Mouse (Mus musculus): Measurements from ENCODE around the gene Olfr519. TPM values are rescaled to one million over a fixed set of nuclear protein-coding genes. Genes with fewer than 3 reads are reported as not detected.

Gene Olfr519
- not detected in 2 replicates for polyA plus RNA-seq (2015; fragmentation: Nextera tagmentation; extraction: Ambion mirVana)

DNA sequence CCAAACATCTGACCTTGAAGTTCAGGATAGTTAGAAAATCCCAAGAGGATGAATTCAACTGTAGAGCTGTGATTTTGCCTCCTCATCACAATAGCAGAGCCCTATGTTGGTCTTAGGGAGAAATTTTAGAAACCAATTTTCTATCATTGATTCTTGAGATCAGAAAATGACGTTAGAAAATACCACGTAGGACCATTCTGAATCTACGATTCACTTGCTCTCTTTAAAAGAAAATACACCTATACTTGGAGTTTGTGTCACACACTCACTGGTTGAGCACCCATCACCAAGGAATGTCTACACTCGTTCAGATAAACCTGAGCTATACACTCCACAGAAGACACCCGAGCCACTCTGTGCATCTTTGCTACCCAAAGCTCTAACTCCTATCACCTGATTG, at the start of gene Olfr519:
Gene Olfr519, minus strand, starts transcription at position 101 of the 400 bp plus-strand sequence.
- no peak for ATAC-seq (ENCODE audit: low FRiP score, low read depth)
- Histone ChIP-seq H3K4me2 (no peak within 1 kb of the TSS), H3K27ac (replicated peaks) (no peak within 1 kb of the TSS), H3K9me3 (no peaks in the 10 kb centered on the region), H3K27me3 (no peaks in the 10 kb centered on the region), H3K4me1 (replicated peaks) (no peaks in the 10 kb centered on the region), H3K4me3 (no peak within 1 kb of the TSS), H3K9ac (no peak within 1 kb of the TSS), H3K36me3 (no peaks in the 10 kb centered on the region)
- WGBS, result 90% methylated on average over 5 of the region's 5 CpGs

DNA sequence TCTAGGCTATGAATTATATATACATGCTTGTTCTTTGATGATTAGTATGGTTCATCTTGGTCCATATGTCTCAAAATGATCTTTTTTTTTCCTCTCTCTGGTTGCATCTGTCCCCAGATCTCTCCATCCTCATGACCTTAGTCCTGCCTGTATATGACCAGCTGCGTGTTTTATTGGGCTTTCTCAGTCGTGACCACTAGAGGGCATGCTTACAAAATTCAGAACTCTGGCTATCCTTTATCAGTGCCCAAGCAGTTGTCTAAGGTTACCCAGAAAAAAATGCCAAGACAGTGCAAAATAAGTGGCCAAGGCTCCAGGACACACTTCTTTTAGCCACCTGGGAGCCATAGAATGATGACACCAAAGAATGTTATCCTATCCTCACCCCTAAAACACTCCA, 49.8 kb upstream of the Olfr519 start:
- Histone ChIP-seq H3K9ac (no peak overlapping the region), H3K4me3 (no peak overlapping the region), H3K9me3 (no peaks in the 10 kb centered on the region), H3K4me1 (replicated peaks) (no peaks in the 10 kb centered on the region), H3K36me3 (peaks cover 47% of the 10 kb centered on the region), H3K27ac (replicated peaks) (no peak overlapping the region), H3K4me2 (no peak overlapping the region), H3K27me3 (no peaks in the 10 kb centered on the region)
- ATAC-seq (ENCODE audit: low FRiP score, low read depth), result peak; percentile 70; the same call in 1 of the 2 replicates
- 2% methylated on average over 2 of the region's 2 CpGs for WGBS

DNA sequence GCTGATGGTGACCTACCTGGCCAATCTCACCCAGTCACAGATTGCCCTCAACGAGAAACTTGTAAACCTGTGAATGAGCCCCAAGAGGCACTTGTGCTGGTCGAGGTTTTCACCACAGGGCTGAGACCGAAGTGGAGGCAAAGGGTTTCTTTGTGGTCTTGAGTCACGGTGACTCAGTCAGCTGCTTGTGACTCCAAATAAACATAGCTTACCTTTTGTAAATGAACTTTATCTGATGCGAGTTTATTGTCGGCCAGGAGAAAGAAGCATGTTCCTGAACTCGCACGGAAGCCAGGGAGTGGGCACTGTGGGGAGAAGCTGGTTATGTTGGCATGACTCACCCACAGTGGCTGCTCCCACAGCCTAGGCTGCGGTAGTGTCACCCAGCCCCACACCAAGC, 47.2 kb upstream of the Olfr519 start:
- no peaks in the 10 kb centered on the region for H3K9me3 ChIP-seq
- no peaks in the 10 kb centered on the region for H3K27me3 ChIP-seq
- no peak overlapping the region for H3K4me3 ChIP-seq
- no peak overlapping the region for H3K4me2 ChIP-seq
- H3K27ac ChIP-seq (replicated peaks), result no peak overlapping the region
- H3K9ac ChIP-seq, result no peak overlapping the region
- H3K36me3 ChIP-seq, result peaks cover 68% of the 10 kb centered on the region
- WGBS, result 93% methylated on average over 9 of the region's 9 CpGs
- ATAC-seq (ENCODE audit: low FRiP score, low read depth), result no peak
- peaks cover 3% of the 10 kb centered on the region for H3K4me1 ChIP-seq (replicated peaks)

DNA sequence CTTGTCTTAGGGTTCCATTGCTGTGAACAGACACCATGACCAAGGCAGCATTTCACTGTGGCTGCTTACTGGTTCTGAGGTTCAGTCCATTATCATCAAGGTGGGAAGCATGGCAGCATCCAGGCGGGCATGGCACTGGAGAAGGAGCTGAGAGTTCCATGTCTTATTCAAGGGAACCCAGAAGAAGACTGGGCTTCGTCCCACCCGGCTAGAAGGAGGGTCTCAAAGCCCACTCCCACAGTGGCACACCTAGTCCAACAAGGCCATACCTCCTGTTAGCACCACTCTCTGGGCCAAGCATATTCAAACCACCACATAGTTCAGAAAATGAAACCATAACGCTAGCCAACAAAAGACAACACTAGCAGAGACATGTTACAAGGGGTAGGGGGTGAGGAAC, 42.4 kb upstream of the Olfr519 start:
- 97% methylated on average over 4 of the region's 4 CpGs for WGBS

DNA sequence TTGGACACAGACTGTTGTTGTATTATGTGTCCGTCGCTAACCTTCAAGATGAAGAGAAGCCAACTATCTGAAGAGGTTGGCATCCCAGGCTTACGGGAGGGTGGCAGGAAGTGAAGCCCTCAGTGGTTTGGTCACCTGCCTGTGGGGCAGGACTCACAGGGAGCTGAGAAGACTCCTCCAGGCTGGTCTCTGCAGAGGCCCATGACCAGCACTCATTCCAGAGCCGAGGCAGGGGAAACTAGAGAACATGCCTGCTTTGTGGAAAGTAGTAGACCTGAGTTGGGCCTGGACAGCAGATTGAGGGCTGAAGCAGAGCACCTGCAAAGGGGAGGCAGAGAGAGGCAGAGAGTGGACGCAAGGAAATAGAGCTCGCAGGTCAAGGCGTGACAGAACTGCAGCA, 41.2 kb upstream of the Olfr519 start:
- Histone ChIP-seq H3K27me3 (no peaks in the 10 kb centered on the region), H3K36me3 (peaks cover 38% of the 10 kb centered on the region), H3K4me1 (replicated peaks) (peaks cover 21% of the 10 kb centered on the region), H3K9ac (peak overlapping the region; percentile 91), H3K4me2 (peak overlapping the region; percentile 95), H3K4me3 (peak overlapping the region; percentile 84), H3K9me3 (no peaks in the 10 kb centered on the region), H3K27ac (replicated peaks) (no peak overlapping the region)
- WGBS, result 91% methylated on average over 7 of the region's 7 CpGs
- ATAC-seq (ENCODE audit: low FRiP score, low read depth), result no peak

More for the DNA sequence above, 42.4 kb upstream of the Olfr519 start:
- no peaks in the 10 kb centered on the region for H3K9me3 ChIP-seq
- no peak overlapping the region for H3K27ac ChIP-seq (replicated peaks)
- no peak overlapping the region for H3K4me3 ChIP-seq
- H3K9ac ChIP-seq, result no peak overlapping the region
- peaks cover 21% of the 10 kb centered on the region for H3K4me1 ChIP-seq (replicated peaks)
- ATAC-seq (ENCODE audit: low FRiP score, low read depth), result no peak
- H3K27me3 ChIP-seq, result no peaks in the 10 kb centered on the region
- H3K36me3 ChIP-seq, result peaks cover 50% of the 10 kb centered on the region
- H3K4me2 ChIP-seq, result 0 out of 2 replicates have a peak overlapping the region, but pooled peaks have one; percentile 95

DNA sequence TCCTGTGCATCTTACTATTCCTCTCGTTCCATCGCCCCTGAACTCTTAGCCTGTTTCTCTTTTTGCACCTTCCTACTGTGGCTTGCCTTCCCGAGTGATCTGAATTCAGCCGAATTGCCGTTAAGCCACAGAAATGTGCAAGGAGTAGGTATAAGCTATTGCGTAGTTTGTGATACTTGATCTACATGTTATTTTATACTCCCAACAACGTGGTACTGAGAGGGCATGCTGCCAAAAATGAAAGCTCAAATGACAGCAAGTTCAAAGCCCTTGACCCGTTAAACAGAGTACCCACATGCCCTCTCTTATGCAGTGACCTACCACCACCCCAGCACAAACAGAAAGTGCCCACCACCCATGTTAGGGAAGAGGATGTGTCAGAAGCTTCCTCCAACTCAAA, 40.6 kb upstream of the Olfr519 start:
- Histone ChIP-seq H3K4me1 (replicated peaks) (peaks cover 21% of the 10 kb centered on the region), H3K9ac (peak overlapping the region; percentile 91), H3K36me3 (peaks cover 32% of the 10 kb centered on the region), H3K4me2 (peak overlapping the region; percentile 95), H3K4me3 (peak overlapping the region; percentile 84), H3K27me3 (no peaks in the 10 kb centered on the region), H3K9me3 (no peaks in the 10 kb centered on the region), H3K27ac (replicated peaks) (peak overlapping the region; percentile 86)
- 5% methylated on average over 8 of the region's 8 CpGs for WGBS
- no peak for ATAC-seq (ENCODE audit: low FRiP score, low read depth)

DNA sequence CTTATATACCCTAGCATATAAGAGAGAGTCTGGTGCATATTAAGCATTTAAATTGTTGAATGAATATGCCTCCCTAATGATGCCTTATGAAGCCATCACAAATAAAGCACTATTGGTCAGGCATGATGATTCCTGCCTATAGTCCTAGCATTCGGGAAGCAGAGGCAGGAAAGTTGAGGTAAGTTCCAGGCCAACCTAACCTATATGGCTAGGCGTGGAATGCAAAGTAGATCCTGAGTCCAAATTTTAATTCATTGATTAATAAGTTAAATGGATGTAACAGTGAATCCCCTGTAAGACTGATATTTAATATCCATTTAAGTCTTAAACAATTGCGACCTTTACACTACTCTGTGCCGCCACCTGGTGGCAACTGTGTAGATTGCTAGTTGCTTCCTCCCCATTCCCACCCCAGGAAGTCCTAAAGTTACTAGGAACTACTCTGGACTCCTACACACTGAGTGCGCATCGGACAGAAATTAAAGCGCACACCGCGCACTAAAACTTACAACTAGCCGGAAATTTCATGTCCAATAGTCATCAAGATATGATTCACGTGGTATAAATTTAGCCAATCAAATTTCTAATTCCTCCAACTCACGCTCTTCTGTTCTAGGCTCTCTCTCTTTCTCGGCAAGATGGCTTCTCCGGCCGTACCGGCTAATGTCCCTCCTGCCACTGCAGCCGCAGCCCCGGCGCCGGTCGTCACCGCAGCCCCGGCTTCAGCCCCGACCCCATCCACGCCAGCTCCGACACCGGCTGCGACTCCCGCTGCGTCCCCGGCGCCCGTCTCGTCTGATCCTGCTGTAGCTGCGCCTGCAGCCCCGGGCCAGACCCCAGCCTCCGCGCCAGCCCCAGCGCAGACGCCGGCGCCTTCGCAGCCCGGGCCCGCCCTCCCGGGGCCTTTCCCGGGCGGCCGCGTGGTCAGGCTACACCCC, 39.8 kb upstream of the Olfr519 start, which contains the start of gene Eif3f:
Gene Eif3f, plus strand, starts transcription at position 624 of the 938 bp plus-strand sequence.
- WGBS, result 2% methylated on average over 50 of the region's 50 CpGs
- Histone ChIP-seq H3K9me3 (no peaks in the 10 kb centered on the region), H3K4me2 (peak within 1 kb of the TSS; percentile 95), H3K36me3 (peaks cover 25% of the 10 kb centered on the region), H3K9ac (peak within 1 kb of the TSS; percentile 91), H3K27me3 (no peaks in the 10 kb centered on the region), H3K27ac (replicated peaks) (peak within 1 kb of the TSS; percentile 86), H3K4me3 (peak within 1 kb of the TSS; percentile 84), H3K4me1 (replicated peaks) (peaks cover 21% of the 10 kb centered on the region)
- peak; percentile 97 for ATAC-seq (ENCODE audit: low FRiP score, low read depth)

DNA sequence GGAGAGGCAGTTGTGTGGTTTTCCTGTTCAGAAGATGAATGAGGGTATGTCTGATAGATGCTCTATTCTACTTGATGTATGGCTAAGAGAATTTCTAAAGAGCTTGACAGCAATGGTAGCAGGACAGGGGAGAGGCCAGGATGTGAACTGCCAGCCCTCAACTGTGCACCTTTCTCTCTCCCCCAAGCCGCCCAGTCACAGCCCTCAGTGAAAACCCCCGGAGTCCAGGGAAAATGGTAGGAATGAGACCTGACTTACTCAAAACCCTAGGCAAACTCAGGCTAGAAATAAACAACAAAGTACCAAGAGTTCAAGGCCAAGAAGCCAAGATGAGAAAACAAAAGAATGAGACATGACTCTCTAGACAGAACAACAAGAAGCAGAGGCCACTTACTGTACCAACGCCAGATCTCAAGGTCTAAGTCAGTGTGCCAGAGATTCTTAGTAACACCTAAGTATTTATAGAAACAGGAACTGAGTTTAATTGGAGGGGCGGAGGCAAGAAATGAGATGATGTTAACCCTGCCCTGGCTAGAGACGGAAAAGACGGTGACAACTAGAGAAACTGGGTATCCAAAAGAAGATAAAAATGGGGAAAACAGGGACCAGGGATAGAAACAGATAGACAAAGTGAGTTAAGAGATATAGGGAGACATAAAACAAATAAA, 35.6 kb upstream of the Olfr519 start, which contains the start of gene Nlrp10:
Gene Nlrp10, minus strand, starts transcription at position 453 of the 668 bp plus-strand sequence.
- no peak for ATAC-seq (ENCODE audit: low FRiP score, low read depth)
- no peaks in the 10 kb centered on the region for H3K27me3 ChIP-seq
- no peaks in the 10 kb centered on the region for H3K9me3 ChIP-seq
- H3K4me2 ChIP-seq, result no peak within 1 kb of the TSS
- H3K4me3 ChIP-seq, result no peak within 1 kb of the TSS
- H3K9ac ChIP-seq, result no peak within 1 kb of the TSS
- H3K36me3 ChIP-seq, result no peaks in the 10 kb centered on the region
- WGBS, result 87% methylated on average over 6 of the region's 6 CpGs
- H3K27ac ChIP-seq (replicated peaks), result no peak within 1 kb of the TSS
- peaks cover 1% of the 10 kb centered on the region for H3K4me1 ChIP-seq (replicated peaks)

DNA sequence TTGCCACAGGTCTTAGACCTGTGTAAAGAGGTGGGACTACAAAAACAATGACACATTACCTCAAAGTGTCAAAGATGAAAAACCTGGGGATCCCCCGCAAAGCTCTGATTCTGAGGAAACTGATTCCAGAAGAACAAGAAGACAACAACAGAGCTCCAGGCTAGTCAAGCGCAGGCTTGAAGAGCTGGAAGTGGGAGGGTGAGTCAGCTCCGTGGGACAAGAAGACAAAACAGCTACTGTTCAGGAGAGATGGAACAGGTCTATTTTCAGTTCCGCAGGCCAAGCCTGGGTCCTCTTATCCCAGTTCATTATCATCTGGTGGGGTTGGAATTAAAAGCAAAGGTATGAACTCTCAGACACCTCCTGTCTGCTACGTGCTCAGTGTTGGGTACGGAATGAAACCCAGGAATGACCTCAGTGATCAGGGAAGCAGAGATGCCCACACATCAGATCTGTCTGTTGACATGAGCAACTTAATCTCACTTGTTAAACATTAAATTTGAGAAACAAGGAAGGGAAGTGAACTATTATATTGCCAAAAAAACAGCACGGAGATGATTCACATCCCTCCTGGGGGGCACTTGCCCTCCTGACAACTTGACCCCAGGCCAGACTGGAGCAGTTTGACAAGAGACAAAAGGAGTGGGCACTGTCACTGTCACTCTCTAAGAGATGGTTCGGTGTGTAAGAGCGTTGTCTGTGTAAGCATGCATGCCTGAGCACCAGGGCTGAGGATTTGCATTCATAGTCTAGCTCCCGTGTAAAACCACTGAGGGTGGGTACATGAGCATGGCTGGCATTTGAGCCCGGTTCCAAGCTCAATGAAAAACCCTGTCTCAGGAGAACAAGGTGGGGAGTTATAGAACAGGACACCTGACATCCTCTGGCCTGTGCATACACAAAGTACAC, 34.3 kb upstream of the Olfr519 start:
- no peaks in the 10 kb centered on the region for H3K4me1 ChIP-seq (replicated peaks)
- H3K27ac ChIP-seq (replicated peaks), result no peak overlapping the region
- no peak overlapping the region for H3K4me3 ChIP-seq
- WGBS, result 86% methylated on average over 11 of the region's 11 CpGs
- no peak overlapping the region for H3K4me2 ChIP-seq
- ATAC-seq (ENCODE audit: low FRiP score, low read depth), result no peak
- H3K9ac ChIP-seq, result no peak overlapping the region
- H3K9me3 ChIP-seq, result no peaks in the 10 kb centered on the region
- no peaks in the 10 kb centered on the region for H3K36me3 ChIP-seq
- no peaks in the 10 kb centered on the region for H3K27me3 ChIP-seq

DNA sequence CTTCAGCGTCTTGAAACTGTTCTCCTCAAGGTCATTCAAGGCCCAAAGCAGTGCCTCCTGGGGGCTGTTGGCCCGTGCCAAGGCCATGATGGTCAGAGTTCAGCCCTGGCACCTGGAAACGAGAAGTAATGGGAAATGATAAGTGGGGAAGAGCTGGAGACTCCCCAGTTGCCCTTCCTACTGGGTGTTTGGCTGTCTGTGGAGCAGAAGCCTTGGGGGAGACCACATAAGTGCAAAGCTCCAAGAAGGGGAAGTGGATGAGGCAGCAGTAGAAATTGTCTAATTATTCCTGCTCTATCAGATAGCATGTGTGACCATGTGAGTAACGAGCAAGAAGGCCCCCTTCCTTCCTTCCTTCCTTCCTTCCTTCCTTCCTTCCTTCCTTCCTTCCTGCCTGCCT, 32.8 kb upstream of the Olfr519 start:
- no peak for ATAC-seq (ENCODE audit: low FRiP score, low read depth)
- H3K4me1 ChIP-seq (replicated peaks), result no peaks in the 10 kb centered on the region
- H3K36me3 ChIP-seq, result no peaks in the 10 kb centered on the region
- H3K9me3 ChIP-seq, result no peaks in the 10 kb centered on the region
- H3K9ac ChIP-seq, result no peak overlapping the region
- H3K27me3 ChIP-seq, result no peaks in the 10 kb centered on the region
- WGBS, result 76% methylated on average over 4 of the region's 4 CpGs
- H3K4me2 ChIP-seq, result no peak overlapping the region
- no peak overlapping the region for H3K27ac ChIP-seq (replicated peaks)
- H3K4me3 ChIP-seq, result no peak overlapping the region

DNA sequence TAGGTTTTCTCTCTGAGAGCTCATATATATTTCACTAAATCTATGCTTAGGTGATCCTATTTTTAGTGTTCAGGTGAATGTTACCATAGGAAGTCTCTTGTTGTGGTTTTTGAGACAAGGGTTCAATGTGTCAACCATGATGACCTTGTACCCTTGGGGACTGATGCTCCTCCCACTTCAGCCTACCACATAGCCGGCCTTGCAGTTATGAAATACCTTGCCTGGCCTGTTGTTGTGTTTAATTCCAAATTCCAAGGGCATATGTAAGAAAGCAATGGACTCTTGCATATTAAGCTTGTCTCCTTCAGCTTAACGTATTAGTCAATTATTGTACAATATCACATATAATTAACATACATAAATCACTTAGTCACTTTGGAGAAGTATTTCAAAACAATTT, 9.7 kb upstream of the Olfr519 start:
- H3K27ac ChIP-seq (replicated peaks), result no peak overlapping the region
- 75% methylated on average over 2 of the region's 2 CpGs for WGBS
- H3K4me2 ChIP-seq, result no peak overlapping the region

More for the DNA sequence above, 9.7 kb upstream of the Olfr519 start:
- H3K9ac ChIP-seq, result no peak overlapping the region
- ATAC-seq (ENCODE audit: low FRiP score, low read depth), result no peak
- H3K27me3 ChIP-seq, result no peaks in the 10 kb centered on the region
- H3K4me1 ChIP-seq (replicated peaks), result no peaks in the 10 kb centered on the region
- no peaks in the 10 kb centered on the region for H3K9me3 ChIP-seq
- H3K36me3 ChIP-seq, result no peaks in the 10 kb centered on the region
- H3K4me3 ChIP-seq, result no peak overlapping the region

Data from hindbrain, embryonic 15.5 days (tissue).